Mouse (Mus musculus): Measurements from ENCODE around the gene Kcnh4. TPM values are rescaled to one million over a fixed set of nuclear protein-coding genes. Genes with fewer than 3 reads are reported as not detected.

Gene Kcnh4
- polyA plus RNA-seq, 1 experiment from 2014 or later, result 0.64 TPM

- DNase-seq (ENCODE audit: low spot score), result no peak
- Histone ChIP-seq H3K9ac (ENCODE audit: low read depth, low read length) (no peak overlapping the region), H3K4me1 (ENCODE audit: control insufficient read depth, insufficient read depth, low read length) (peaks cover 7% of the 10 kb centered on the region; the same call in 1 of the 2 replicates)
Measured at GRCm38 (mm10) chr11:100721254-100721653, 38.5 kb downstream of the Kcnh4 start.

DNA sequence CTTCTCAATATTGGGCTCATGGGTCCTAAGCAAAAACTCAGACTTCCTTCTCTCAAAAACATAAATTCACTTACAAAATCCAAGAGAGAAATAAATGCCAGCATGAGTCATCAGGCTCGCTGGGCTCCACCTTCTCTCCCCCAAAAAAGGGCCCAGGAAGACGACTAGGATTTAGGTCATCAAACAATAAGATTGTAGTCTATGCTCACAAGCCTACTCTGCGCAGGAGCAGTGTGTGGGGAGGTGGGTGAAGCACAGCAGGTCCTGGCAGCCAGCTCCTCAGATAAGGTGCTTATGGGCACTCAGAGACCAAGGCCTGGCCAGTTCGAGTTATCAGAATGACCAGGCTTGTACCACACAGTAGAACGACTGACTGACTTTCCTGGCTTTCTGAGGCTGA lies 39.4 kb downstream of the Kcnh4 start:
- Histone ChIP-seq H3K36me3 (ENCODE audit: control insufficient read depth, insufficient read depth, low read length) (peaks cover 45% of the 10 kb centered on the region), H3K9ac (ENCODE audit: low read depth, low read length) (no peak overlapping the region), H3K4me2 (ENCODE audit: low read depth, low read length) (no peak overlapping the region), H3K27me3 (replicated peaks; ENCODE audit: control insufficient read depth, insufficient read depth, low read length) (no peaks in the 10 kb centered on the region), H3K27ac (replicated peaks; ENCODE audit: low read depth, low read length) (no peak overlapping the region), H3K4me1 (ENCODE audit: control insufficient read depth, insufficient read depth, low read length) (peaks cover 6% of the 10 kb centered on the region; the same call in 1 of the 2 replicates), H3K4me3 (ENCODE audit: low read depth, low read length) (no peak overlapping the region), H3K9me3 (ENCODE audit: control insufficient read depth, low read length) (no peaks in the 10 kb centered on the region)
- 68% methylated on average over 5 of the region's 5 CpGs for WGBS
- DNase-seq (ENCODE audit: low spot score) (no peak), ATAC-seq (ENCODE audit: low read depth) (no peak)

More at GRCm38 (mm10) chr11:100721254-100721653, 38.5 kb downstream of the Kcnh4 start:
- 66% methylated on average over 4 of the region's 4 CpGs for WGBS
- Histone ChIP-seq H3K4me3 (ENCODE audit: low read depth, low read length) (no peak overlapping the region), H3K27ac (replicated peaks; ENCODE audit: low read depth, low read length) (peak overlapping the region; percentile 44; the same call in 1 of the 2 replicates), H3K4me2 (ENCODE audit: low read depth, low read length) (no peak overlapping the region), H3K27me3 (replicated peaks; ENCODE audit: control insufficient read depth, insufficient read depth, low read length) (no peaks in the 10 kb centered on the region), H3K36me3 (ENCODE audit: control insufficient read depth, insufficient read depth, low read length) (peaks cover 36% of the 10 kb centered on the region), H3K9me3 (ENCODE audit: control insufficient read depth, low read length) (no peaks in the 10 kb centered on the region)
- no peak for ATAC-seq (ENCODE audit: low read depth)

GRCm38 (mm10) chr11:100719893-100720292 lies 39.8 kb downstream of the Kcnh4 start:
- Histone ChIP-seq H3K27ac (replicated peaks; ENCODE audit: low read depth, low read length) (no peak overlapping the region), H3K36me3 (ENCODE audit: control insufficient read depth, insufficient read depth, low read length) (peaks cover 47% of the 10 kb centered on the region), H3K4me1 (ENCODE audit: control insufficient read depth, insufficient read depth, low read length) (peaks cover 2% of the 10 kb centered on the region; the same call in 1 of the 2 replicates), H3K4me3 (ENCODE audit: low read depth, low read length) (no peak overlapping the region), H3K27me3 (replicated peaks; ENCODE audit: control insufficient read depth, insufficient read depth, low read length) (no peaks in the 10 kb centered on the region), H3K9me3 (ENCODE audit: control insufficient read depth, low read length) (no peaks in the 10 kb centered on the region), H3K4me2 (ENCODE audit: low read depth, low read length) (no peak overlapping the region), H3K9ac (ENCODE audit: low read depth, low read length) (no peak overlapping the region)
- ATAC-seq (ENCODE audit: low read depth) (no peak), DNase-seq (ENCODE audit: low spot score) (no peak)
- 78% methylated on average over 11 of the region's 11 CpGs for WGBS

DNA sequence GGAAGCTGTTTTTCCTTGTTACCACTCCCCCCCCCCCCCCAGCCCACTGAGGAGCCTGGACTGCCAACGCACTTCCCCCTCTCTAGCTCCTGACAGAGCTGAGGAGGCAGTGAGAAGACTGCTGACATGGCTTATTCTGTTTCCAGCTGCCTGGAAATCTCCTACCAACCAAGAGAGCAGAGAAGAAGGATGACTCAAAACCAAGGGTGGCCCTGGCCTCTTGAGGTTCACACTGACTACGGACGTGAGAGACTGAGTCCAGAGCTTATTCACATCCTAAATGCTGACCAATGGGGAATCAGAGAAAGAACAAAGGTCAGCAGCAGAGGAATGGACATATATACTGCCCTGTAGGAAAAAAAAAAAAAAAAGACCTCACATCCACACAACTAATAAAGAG lies 40.4 kb downstream of the Kcnh4 start:
- no peaks in the 10 kb centered on the region for H3K27me3 ChIP-seq (replicated peaks; ENCODE audit: control insufficient read depth, insufficient read depth, low read length)
- DNase-seq (ENCODE audit: low spot score) (no peak), ATAC-seq (ENCODE audit: low read depth) (no peak)
- H3K4me2 ChIP-seq (ENCODE audit: low read depth, low read length), result no peak overlapping the region
- no peak overlapping the region for H3K4me3 ChIP-seq (ENCODE audit: low read depth, low read length)
- no peaks in the 10 kb centered on the region for H3K9me3 ChIP-seq (ENCODE audit: control insufficient read depth, low read length)
- peaks cover 2% of the 10 kb centered on the region for H3K4me1 ChIP-seq (ENCODE audit: control insufficient read depth, insufficient read depth, low read length)
- H3K27ac ChIP-seq (replicated peaks; ENCODE audit: low read depth, low read length), result no peak overlapping the region; the same call in 1 of the 2 replicates
- H3K36me3 ChIP-seq (ENCODE audit: control insufficient read depth, insufficient read depth, low read length), result peaks cover 47% of the 10 kb centered on the region
- WGBS, result 78% methylated on average over 3 of the region's 3 CpGs
- H3K9ac ChIP-seq (ENCODE audit: low read depth, low read length), result no peak overlapping the region

DNA sequence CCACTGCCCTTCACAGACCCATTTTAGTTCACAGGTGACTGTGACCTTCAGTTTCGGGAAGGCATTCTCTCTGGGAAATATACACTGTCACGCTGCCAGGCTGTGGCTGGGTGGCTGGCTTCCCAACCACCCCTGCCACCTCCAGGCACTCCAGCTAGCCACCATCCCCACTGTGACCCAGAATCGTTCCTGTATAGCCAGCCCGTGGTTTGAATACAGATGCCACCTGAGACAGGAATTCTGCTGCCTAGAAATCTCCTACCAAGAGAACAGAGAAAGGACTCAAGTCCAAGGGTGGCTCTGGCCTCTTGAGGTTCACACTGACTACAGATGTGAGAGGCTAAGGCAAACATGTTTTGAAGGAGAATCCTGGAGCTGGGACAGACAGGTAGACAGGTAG lies 40.9 kb downstream of the Kcnh4 start:
- Histone ChIP-seq H3K4me3 (ENCODE audit: low read depth, low read length) (no peak overlapping the region), H3K27ac (replicated peaks; ENCODE audit: low read depth, low read length) (peak overlapping the region; percentile 44; the same call in 1 of the 2 replicates), H3K4me1 (ENCODE audit: control insufficient read depth, insufficient read depth, low read length) (peaks cover 6% of the 10 kb centered on the region), H3K27me3 (replicated peaks; ENCODE audit: control insufficient read depth, insufficient read depth, low read length) (no peaks in the 10 kb centered on the region), H3K9me3 (ENCODE audit: control insufficient read depth, low read length) (no peaks in the 10 kb centered on the region), H3K36me3 (ENCODE audit: control insufficient read depth, insufficient read depth, low read length) (peaks cover 47% of the 10 kb centered on the region), H3K9ac (ENCODE audit: low read depth, low read length) (no peak overlapping the region), H3K4me2 (ENCODE audit: low read depth, low read length) (no peak overlapping the region)
- no peak for DNase-seq (ENCODE audit: low spot score)
- 85% methylated on average over 4 of the region's 4 CpGs for WGBS
- no peak for ATAC-seq (ENCODE audit: low read depth)

DNA sequence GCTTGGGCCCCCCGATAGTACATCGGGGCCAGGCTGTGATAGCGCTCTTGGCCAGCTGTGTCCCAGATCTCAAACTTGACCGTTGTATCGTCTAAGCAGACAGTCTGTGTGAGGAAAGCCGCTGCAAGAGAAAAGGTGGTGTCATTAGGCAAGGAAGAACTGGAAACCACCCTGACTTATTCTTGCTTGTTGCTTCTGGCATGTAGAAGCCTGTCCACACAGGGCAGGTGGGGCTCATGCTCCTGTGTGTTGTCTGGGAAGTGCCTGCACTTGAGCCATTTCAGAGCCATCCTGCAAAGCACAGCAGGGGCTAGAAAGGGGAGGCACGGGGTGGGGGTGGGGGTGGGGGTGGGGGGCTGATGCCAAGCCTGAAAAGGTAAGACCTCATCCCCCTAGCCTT lies 41.3 kb downstream of the Kcnh4 start:
- no peaks in the 10 kb centered on the region for H3K9me3 ChIP-seq (ENCODE audit: control insufficient read depth, low read length)
- ATAC-seq (ENCODE audit: low read depth) (no peak), DNase-seq (ENCODE audit: low spot score) (peak; percentile 54)
- WGBS, result 87% methylated on average over 7 of the region's 7 CpGs
- H3K4me3 ChIP-seq (ENCODE audit: low read depth, low read length), result no peak overlapping the region
- no peak overlapping the region for H3K9ac ChIP-seq (ENCODE audit: low read depth, low read length)
- H3K4me1 ChIP-seq (ENCODE audit: control insufficient read depth, insufficient read depth, low read length), result peaks cover 10% of the 10 kb centered on the region
- H3K27me3 ChIP-seq (replicated peaks; ENCODE audit: control insufficient read depth, insufficient read depth, low read length), result no peaks in the 10 kb centered on the region
- peaks cover 47% of the 10 kb centered on the region for H3K36me3 ChIP-seq (ENCODE audit: control insufficient read depth, insufficient read depth, low read length)
- no peak overlapping the region for H3K4me2 ChIP-seq (ENCODE audit: low read depth, low read length)
- H3K27ac ChIP-seq (replicated peaks; ENCODE audit: low read depth, low read length), result peak overlapping the region; percentile 44; the same call in 1 of the 2 replicates

DNA sequence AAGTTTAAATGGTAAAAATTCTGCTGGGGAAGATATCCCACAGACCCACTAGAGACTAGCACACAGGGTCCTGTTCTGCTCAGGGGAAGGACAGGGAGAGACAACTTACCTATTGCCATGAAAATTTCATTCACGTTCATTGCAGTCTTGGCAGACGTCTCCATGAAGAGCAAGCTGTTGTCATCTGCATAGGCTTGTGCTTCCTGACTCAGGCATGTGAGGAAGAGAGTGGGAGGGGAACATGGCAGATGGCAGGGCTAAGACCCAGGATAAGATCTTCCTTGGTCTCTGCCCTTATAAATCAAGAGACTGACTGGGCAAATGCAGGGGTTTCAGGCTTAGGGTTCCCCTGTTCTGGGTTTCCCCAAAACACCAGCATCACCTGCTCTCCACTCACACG lies 43.1 kb downstream of the Kcnh4 start:
- Histone ChIP-seq H3K4me3 (ENCODE audit: low read depth, low read length) (no peak overlapping the region), H3K4me2 (ENCODE audit: low read depth, low read length) (no peak overlapping the region), H3K27ac (replicated peaks; ENCODE audit: low read depth, low read length) (no peak overlapping the region), H3K9me3 (ENCODE audit: control insufficient read depth, low read length) (no peaks in the 10 kb centered on the region), H3K4me1 (ENCODE audit: control insufficient read depth, insufficient read depth, low read length) (peaks cover 22% of the 10 kb centered on the region), H3K36me3 (ENCODE audit: control insufficient read depth, insufficient read depth, low read length) (peaks cover 47% of the 10 kb centered on the region), H3K9ac (ENCODE audit: low read depth, low read length) (no peak overlapping the region), H3K27me3 (replicated peaks; ENCODE audit: control insufficient read depth, insufficient read depth, low read length) (no peaks in the 10 kb centered on the region)
- DNase-seq (ENCODE audit: low spot score), result no peak
- WGBS, result 82% methylated on average over 3 of the region's 3 CpGs
- ATAC-seq (ENCODE audit: low read depth), result no peak

GRCm38 (mm10) chr11:100714948-100715347 lies 44.8 kb downstream of the Kcnh4 start:
- no peak overlapping the region for H3K9ac ChIP-seq (ENCODE audit: low read depth, low read length)
- no peak for ATAC-seq (ENCODE audit: low read depth)
- H3K4me2 ChIP-seq (ENCODE audit: low read depth, low read length), result no peak overlapping the region
- H3K4me3 ChIP-seq (ENCODE audit: low read depth, low read length), result no peak overlapping the region
- DNase-seq (ENCODE audit: low spot score), result no peak
- H3K36me3 ChIP-seq (ENCODE audit: control insufficient read depth, insufficient read depth, low read length), result peaks cover 54% of the 10 kb centered on the region
- no peaks in the 10 kb centered on the region for H3K27me3 ChIP-seq (replicated peaks; ENCODE audit: control insufficient read depth, insufficient read depth, low read length)
- H3K4me1 ChIP-seq (ENCODE audit: control insufficient read depth, insufficient read depth, low read length), result peaks cover 26% of the 10 kb centered on the region
- H3K27ac ChIP-seq (replicated peaks; ENCODE audit: low read depth, low read length), result no peak overlapping the region
- H3K9me3 ChIP-seq (ENCODE audit: control insufficient read depth, low read length), result no peaks in the 10 kb centered on the region
- whole genome bisulfite sequencing, result 87% methylated on average over 6 of the region's 6 CpGs

- WGBS, result 45% methylated on average over 6 of the region's 6 CpGs
- Histone ChIP-seq H3K9me3 (ENCODE audit: control insufficient read depth, low read length) (no peaks in the 10 kb centered on the region), H3K4me1 (ENCODE audit: control insufficient read depth, insufficient read depth, low read length) (peaks cover 26% of the 10 kb centered on the region), H3K9ac (ENCODE audit: low read depth, low read length) (peak overlapping the region; percentile 59), H3K27me3 (replicated peaks; ENCODE audit: control insufficient read depth, insufficient read depth, low read length) (no peaks in the 10 kb centered on the region), H3K4me3 (ENCODE audit: low read depth, low read length) (peak overlapping the region; percentile 23; the same call in 1 of the 2 replicates), H3K4me2 (ENCODE audit: low read depth, low read length) (peak overlapping the region; percentile 50), H3K36me3 (ENCODE audit: control insufficient read depth, insufficient read depth, low read length) (peaks cover 54% of the 10 kb centered on the region), H3K27ac (replicated peaks; ENCODE audit: low read depth, low read length) (peak overlapping the region; percentile 22)
- peak; percentile 85 for DNase-seq (ENCODE audit: low spot score)
- ATAC-seq (ENCODE audit: low read depth), result 0 out of 2 replicates have a peak, but pooled peaks have one; percentile 20
Measured at GRCm38 (mm10) chr11:100714534-100714915, 45.2 kb downstream of the Kcnh4 start.
